Mouse (Mus musculus): ENCODE data around the gene Rab23. TPM values are rescaled to one million over a fixed set of nuclear protein-coding genes. Genes with fewer than 3 reads are reported as not detected.

Rab23 gene
- total RNA-seq, 2 experiments from 2014 or later, result 4.2 to 5.1 TPM

- intact Hi-C loops (cut with DNase I), result no loop called here
- DNase-seq, result no peak
These were observed 44.1 kb downstream of the Rab23 start for GRCm38 (mm10) chr1:33763826-33764225.

- intact Hi-C loops (cut with DNase I), result no loop called here
- no peak for DNase-seq
These were observed 45.9 kb downstream of the Rab23 start for GRCm38 (mm10) chr1:33765468-33766080.

GRCm38 (mm10) chr1:33766520-33767508 is 47.1 kb downstream of the Rab23 start:
- intact Hi-C loops (cut with DNase I), result no loop called here

GRCm38 (mm10) chr1:33768091-33768787 is 48.6 kb downstream of the Rab23 start:
- intact Hi-C loops (cut with DNase I), result no loop called here
- DNase-seq, result no peak

More at GRCm38 (mm10) chr1:33766520-33767508, 47.1 kb downstream of the Rab23 start:
- no peak for DNase-seq

GRCm38 (mm10) chr1:33768827-33769226 is 49.1 kb downstream of the Rab23 start:
- intact Hi-C loops (cut with DNase I), result no loop called here
- no peak for DNase-seq

- intact Hi-C loops (cut with DNase I), result no loop called here
These were observed 51.9 kb downstream of the Rab23 start for GRCm38 (mm10) chr1:33771621-33772020.

GRCm38 (mm10) chr1:33772106-33772505 is 52.4 kb downstream of the Rab23 start:
- intact Hi-C loops (cut with DNase I), result no loop called here
- no peak for DNase-seq

More at GRCm38 (mm10) chr1:33771621-33772020, 51.9 kb downstream of the Rab23 start:
- no peak for DNase-seq

- intact Hi-C loops (cut with DNase I), result no loop called here
These were observed 56.5 kb downstream of the Rab23 start for GRCm38 (mm10) chr1:33776175-33776611.

GRCm38 (mm10) chr1:33784561-33784960 is 64.9 kb downstream of the Rab23 start:
- DNase-seq, result no peak
- intact Hi-C loops (cut with DNase I), result no loop called here

More at GRCm38 (mm10) chr1:33776175-33776611, 56.5 kb downstream of the Rab23 start:
- no peak for DNase-seq

GRCm38 (mm10) chr1:33788072-33788471 is 68.4 kb downstream of the Rab23 start:
- DNase-seq, result no peak
- intact Hi-C loops (cut with DNase I), result no loop called here

- no peak for DNase-seq
- intact Hi-C loops (cut with DNase I), result no loop called here
These were observed 68.8 kb downstream of the Rab23 start for GRCm38 (mm10) chr1:33788493-33788892.

Other genes with a start within 250 kb of the Rab23 start
- gene Prim2, start 50.1 kb upstream of the Rab23 start, total RNA-seq (2021), result 1 to 10 TPM in 1 of 2 experiments, under 1 TPM in 1; 0.87 to 1.1 TPM
- 10 to 100 TPM; 15.8 to 19.0 TPM for gene Bag2, start 37.9 kb downstream of the Rab23 start, total RNA-seq (2021)
- gene Zfp451, start 94.7 kb downstream of the Rab23 start, total RNA-seq (2021), result 10 to 100 TPM in 1 of 2 experiments, 1 to 10 TPM in 1; 7.7 to 10.2 TPM
- 1 to 10 TPM; 1.1 to 1.3 TPM for gene Bend6, start 187.9 kb downstream of the Rab23 start, total RNA-seq (2021)
- gene Dst, start 188.3 kb downstream of the Rab23 start, total RNA-seq (2021), result 100 to 1,000 TPM; 215 to 242 TPM

Data from gastrocnemius, postnatal 36 days (tissue).